Mouse (Mus musculus) bone marrow macrophage, adult 2 months (primary cell): ENCODE results near the gene Nolc1. TPM values are rescaled to one million over a fixed set of nuclear protein-coding genes. Genes with fewer than 3 reads are reported as not detected.

Experiments used
- H3K27ac ChIP-seq: 2 replicates; pipeline ENCODE4 v1.5.1; 2012; ENCODE audit warnings: low read depth, low read length; ENCODE audit not compliant: insufficient read depth
- H3K4me1 ChIP-seq: 2 replicates; pipeline ENCODE4 v1.6.1; 2012; ENCODE audit warnings: low read length; ENCODE audit not compliant: control insufficient read depth, insufficient read depth
- H3K4me3 ChIP-seq: 2 replicates; pipeline ENCODE4 v1.5.1; 2012; ENCODE audit warnings: mild to moderate bottlenecking, low read length, moderate library complexity; ENCODE audit not compliant: insufficient read depth
- CTCF ChIP-seq: IDR thresholded peaks from 2 replicates; pipeline ENCODE4 v1.5.1; 2012; ENCODE audit warnings: low read depth, mild to moderate bottlenecking, low read length, moderate library complexity
- POLR2A ChIP-seq: IDR thresholded peaks from 2 replicates; pipeline ENCODE4 v1.6.1; 2012; ENCODE audit warnings: mild to moderate bottlenecking, low read depth, low read length, borderline replicate concordance
- polyA plus RNA-seq: library from polyadenylated mRNA; stranded (reverse); fragments of >200 nt; gene quantifications from 2 replicates; pipeline ENCODE4 v1.2.4, GENCODE M21; 2012; ENCODE audit not compliant: missing spikeins, insufficient read depth, insufficient read length

Nolc1 gene
- polyA plus RNA-seq, 1 experiment: 15.8 TPM

DNA sequence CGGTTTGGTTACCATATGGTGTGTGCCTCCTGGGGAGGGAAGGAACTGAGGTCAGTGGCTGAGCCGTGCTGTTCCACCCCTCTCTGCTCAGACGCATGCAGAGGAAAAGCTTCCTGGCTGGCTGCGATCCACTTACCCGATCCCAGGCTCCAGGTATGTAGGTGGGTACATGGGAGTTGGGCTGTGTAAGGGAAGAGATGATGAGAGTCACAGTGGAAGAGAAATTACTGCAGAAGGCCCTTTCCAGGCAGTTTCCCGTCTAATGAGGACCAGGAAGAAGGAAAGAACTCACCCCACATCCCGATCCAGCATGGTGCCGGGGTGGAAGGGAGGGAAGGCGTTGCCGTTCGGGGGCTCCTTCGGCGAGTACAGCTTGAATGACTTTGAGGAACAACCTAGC lies 39.7 kb upstream of the Nolc1 start:
- H3K4me1 ChIP-seq: peaks cover 22% of the 10 kb centered on the region
- H3K4me3 ChIP-seq: no peak overlapping the region
- TF ChIP-seq POLR2A: no peak
- TF ChIP-seq CTCF: no peak
- H3K27ac ChIP-seq: no peak overlapping the region

DNA sequence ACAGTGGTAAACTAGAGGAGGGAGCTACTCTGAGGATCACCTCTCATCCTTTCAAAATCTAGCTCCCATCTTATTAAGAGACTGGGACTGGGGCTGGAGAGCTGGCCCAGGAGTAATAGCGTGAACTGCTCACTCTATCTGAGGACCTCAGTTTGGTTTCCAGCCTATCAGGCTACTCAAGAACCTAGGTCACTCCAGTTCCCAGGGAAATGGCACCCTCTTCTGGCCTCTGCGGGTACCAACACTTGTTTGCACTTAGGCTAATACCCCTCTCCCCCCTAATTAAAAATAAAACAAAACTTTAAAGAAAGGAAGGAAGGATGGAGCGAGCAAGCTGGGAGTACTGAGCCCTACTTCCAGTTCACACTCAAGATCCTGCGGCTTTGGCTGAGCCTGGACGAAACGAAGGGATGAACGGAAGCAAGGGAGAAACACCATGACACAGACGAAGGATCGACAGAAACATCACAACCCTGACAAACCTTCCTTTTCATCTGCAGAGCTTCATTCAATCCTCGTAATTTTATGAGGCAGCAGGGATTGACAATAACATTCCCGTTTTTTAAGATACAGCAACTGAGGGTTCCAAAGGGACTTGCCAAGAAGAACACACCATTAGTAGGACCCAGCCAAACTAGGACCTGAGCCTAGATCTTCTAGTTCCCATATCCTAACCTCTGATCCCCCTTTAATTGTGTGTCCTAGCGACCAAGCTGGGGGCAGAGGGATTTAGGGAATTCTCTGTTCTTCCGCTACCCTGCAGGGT lies 39.0 kb upstream of the Nolc1 start:
- TF ChIP-seq POLR2A: no peak
- Histone ChIP-seq H3K4me1 (peaks cover 27% of the 10 kb centered on the region), H3K27ac (no peak overlapping the region), H3K4me3 (no peak overlapping the region)

- Histone ChIP-seq H3K27ac (no peak overlapping the region), H3K4me3 (no peak overlapping the region), H3K4me1 (peaks cover 27% of the 10 kb centered on the region)
- no peak for TF ChIP-seq CTCF
- no peak for TF ChIP-seq POLR2A
These were observed 38.3 kb upstream of the Nolc1 start for GRCm38 (mm10) chr19:46037243-46037924.

DNA sequence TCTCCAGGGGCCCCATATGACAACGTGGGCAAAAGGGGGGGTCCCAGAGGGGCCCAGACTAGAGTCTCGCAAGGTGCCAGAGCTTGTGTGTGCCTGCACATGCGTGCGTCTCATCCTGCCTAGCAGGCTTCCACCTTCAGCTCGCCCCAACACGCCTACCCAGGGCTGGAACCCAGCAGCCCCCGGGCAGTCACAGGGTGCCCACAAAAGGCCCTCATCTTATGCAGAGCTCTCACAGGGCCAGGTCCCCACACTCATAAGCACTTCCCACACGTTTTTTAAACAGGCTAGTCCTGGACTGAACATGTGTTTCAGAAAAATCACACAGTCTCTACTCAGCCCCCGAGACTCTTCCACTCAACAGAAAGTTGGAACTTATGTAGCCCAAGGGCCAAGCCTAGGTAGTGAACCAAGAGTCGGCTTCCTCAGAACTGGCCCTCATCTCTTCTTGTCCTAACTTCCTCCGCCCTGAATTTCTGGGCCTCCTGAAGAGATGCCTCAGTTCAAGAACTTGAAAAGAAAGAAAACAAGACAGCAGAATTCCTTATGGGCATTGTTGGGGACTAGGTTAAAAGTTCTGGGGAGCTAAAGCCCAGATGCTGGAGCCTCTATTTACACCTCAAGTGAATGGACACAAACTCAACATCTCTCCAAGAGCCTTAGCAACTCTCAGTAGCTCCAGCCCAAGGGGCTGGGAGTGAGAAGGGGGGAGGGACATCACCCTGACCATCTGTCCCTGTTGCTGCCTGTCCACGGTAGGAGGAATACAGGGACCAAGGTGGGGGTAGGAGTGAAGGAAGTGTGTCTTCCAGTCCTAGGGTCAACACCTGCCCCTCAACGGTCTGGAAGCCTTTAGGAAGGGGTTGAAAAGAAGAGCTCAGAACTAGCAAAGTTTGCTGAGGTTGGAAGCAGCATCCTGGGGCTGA lies 37.5 kb upstream of the Nolc1 start:
- H3K27ac ChIP-seq: no peak overlapping the region
- TF ChIP-seq CTCF (no peak), POLR2A (no peak)
- peak overlapping the region; percentile 70 for H3K4me3 ChIP-seq
- peaks cover 32% of the 10 kb centered on the region for H3K4me1 ChIP-seq

DNA sequence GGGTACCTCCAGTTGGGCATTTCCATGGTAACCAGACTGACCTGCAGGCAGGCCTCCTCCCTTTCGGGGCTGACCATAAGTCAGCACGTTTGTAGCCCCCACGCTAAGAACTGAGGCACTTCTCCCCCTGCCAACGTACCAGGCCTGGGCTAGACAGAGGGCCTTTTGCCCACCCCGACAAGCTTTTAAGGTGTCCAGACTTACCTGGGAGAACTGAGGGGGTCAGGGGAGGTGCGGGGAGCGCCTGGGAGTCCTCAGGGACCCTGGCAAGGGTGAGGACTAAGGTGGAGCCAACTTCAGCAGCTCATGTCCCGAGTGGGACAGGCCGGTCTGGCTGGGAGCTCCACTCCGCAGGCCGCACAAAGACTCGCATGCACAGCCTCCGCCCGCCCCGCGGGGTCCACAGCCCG lies 36.8 kb upstream of the Nolc1 start:
- Histone ChIP-seq H3K4me1 (peaks cover 35% of the 10 kb centered on the region), H3K27ac (no peak overlapping the region)
- TF ChIP-seq POLR2A (no peak), CTCF (no peak)

DNA sequence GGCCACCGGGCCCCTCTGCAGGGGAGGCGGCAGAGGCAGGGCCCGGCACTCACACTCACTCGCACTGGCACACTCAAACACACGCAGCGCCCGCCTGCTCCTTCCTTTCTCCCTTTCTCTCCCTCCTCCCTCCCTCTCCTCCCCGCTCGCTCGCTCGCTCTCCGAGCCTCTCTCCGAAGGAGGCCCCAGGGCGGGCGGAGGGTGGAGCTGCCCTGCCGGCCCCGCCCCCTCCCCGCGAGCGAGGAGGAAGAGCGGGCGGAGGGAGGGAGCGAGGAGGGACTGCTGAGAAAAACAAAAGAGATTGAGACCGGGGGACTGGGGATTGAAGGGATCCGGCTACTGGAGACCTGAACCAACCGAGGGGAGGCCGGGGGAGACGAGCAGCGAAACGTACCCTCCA lies 36.2 kb upstream of the Nolc1 start:
- no peak for TF ChIP-seq POLR2A
- TF ChIP-seq CTCF: no peak
- peak overlapping the region; percentile 89 for H3K27ac ChIP-seq
- H3K4me3 ChIP-seq: peak overlapping the region; percentile 62
- H3K4me1 ChIP-seq: peaks cover 35% of the 10 kb centered on the region

More for the DNA sequence above, 36.8 kb upstream of the Nolc1 start:
- peak overlapping the region; percentile 70 for H3K4me3 ChIP-seq

DNA sequence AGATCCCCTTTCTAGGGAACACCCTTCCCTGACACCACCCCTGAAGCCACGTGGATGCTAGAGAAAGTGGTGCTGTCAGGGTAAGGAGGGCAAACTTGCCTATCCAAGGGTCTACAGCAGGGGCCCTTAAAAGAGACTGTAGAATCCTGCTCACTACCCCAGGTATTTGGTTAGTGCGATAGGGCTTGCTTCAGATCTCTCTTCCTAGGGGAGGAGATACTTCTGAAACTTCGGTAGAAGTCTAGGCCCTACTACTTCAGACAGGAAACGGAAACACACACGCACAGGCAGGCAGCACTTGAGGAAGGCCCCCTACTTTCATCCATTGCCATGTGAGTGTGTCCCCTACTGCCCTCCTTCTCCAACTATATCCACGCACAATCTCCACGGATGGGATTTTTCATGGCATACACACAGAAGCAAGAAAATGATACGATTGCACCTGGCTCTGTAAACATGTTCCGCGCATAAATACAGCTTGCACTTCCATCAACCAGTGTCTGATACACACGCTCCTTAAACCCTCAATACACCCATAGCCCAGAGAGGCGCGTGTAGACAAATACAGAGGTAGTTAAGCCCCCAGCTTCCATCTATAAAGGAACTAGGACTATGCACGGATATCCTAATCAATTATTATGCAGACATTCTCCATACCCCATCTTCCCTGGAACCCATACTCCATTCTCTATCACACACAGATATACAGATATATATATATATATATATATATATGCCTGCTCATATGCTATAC lies 35.3 kb upstream of the Nolc1 start:
- peak overlapping the region; percentile 89 for H3K27ac ChIP-seq
- H3K4me1 ChIP-seq: peaks cover 35% of the 10 kb centered on the region
- TF ChIP-seq POLR2A (no peak), CTCF (no peak)
- peak overlapping the region; percentile 62 for H3K4me3 ChIP-seq

DNA sequence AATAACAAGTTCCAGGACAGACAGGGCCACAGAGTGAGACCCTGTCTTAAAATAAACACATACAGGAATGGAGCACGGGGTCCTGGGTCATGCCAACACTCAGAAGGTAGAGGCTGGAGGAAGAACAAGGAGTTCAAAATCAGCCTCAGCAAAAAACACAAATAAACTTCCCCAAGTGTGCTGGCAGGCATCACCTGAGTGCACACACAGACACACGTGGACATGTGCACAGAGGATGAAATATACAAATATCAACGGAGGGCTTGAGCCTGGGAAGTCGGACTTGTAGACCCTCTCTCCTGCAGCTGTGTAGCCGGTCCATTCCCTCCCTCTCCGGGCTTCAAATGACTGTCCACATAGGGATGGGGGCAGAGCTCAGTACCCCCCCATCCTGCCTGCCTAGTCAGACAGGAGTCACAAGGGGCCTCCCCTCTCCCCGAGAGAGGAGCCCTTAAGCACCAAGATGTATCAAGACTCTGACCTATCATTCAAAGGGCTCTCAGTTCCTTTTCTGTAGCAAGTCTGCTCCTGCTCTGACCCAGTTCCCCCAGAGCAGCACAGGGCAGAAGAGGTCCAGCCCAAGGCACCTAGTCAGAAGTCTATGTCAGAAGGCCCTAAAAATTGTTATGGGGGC lies 34.2 kb upstream of the Nolc1 start:
- no peak for TF ChIP-seq POLR2A
- no peak for TF ChIP-seq CTCF
- Histone ChIP-seq H3K4me3 (peak overlapping the region; percentile 85), H3K4me1 (peaks cover 42% of the 10 kb centered on the region), H3K27ac (peak overlapping the region; percentile 75)
